Mouse (Mus musculus): ENCODE data around the gene Gm14124. TPM values are rescaled to one million over a fixed set of nuclear protein-coding genes. Genes with fewer than 3 reads are reported as not detected.

Gene Gm14124
- not detected for total RNA-seq (2023)

DNA sequence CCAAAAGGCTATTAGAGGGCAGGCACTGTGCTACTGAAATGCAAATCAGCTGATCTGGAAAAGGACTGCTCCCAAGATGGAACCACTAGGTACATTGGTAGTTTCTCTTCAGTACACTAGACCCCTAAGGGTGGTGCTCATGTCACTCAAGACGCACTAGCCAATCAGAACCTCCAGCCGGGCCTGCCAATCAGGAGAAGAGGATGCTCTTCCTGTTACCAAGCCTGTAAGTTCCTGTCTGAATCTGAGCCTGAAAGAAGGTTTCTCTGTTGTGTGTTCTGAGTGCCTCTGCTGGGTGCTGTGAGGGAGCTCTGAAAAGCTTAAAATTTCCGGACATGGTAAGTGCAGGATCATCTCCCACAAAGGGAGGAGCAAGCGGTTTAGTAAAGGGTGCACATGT is at the start of gene Gm14124:
Gene Gm14124 (plus strand): TSS at position 227 of the 400 bp plus-strand sequence.

GRCm38 (mm10) chr2:150217600-150218362 is 39.5 kb upstream of the Gm14124 start, which contains the start of gene Zfp937:
Gene Zfp937 (plus strand): TSS chr2:150218073.

GRCm38 (mm10) chr2:150255491-150255890 is 1.8 kb upstream of the Gm14124 start, which contains the start of gene Gm21994:
Gene Gm21994 (minus strand): TSS chr2:150255591.

Other genes starting within 250 kb of the Gm14124 start
- 8.6 TPM for gene Zfp120, start 120.8 kb upstream of the Gm14124 start, total RNA-seq (2023)
- gene Gm10770, start 77.8 kb upstream of the Gm14124 start, total RNA-seq (2023) = not detected
- 0.70 TPM for gene Gm14139, start 75.8 kb upstream of the Gm14124 start, total RNA-seq (2023)
- gene Zfp937, start 39.4 kb upstream of the Gm14124 start, total RNA-seq (2023) = 4.7 TPM
- 10.4 TPM for gene Gm21994, start 1.9 kb upstream of the Gm14124 start, total RNA-seq (2023)
- gene Gm10130, start 66.2 kb downstream of the Gm14124 start, total RNA-seq (2023) = 8.7 TPM
- gene 3300002I08Rik, start 105.2 kb downstream of the Gm14124 start, total RNA-seq (2023) = 4.2 TPM
- 2.4 TPM for gene Zfp442, start 194.0 kb downstream of the Gm14124 start, total RNA-seq (2023)
- gene Zfp345, start 227.6 kb downstream of the Gm14124 start, total RNA-seq (2023) = 0.46 TPM

Measured in CD8-positive naive resting alpha-beta T cell, adult 57 days (primary cell).